Mouse (Mus musculus) erythroblast, embryonic 14.5 days (primary cell): Measurements from ENCODE around the gene Elavl2. TPM values are rescaled to one million over a fixed set of nuclear protein-coding genes. Genes with fewer than 3 reads are reported as not detected.
"Not testable (repeated sequence)": the region's sequence is repeated elsewhere in the genome, so short reads cannot be mapped to it uniquely, and the experiment has no call there.

Experiments
- H3K27me3 ChIP-seq: 2 replicates; pipeline ENCODE4 v1.6.1; 2012; ENCODE audit warnings: inconsistent platforms; ENCODE audit not compliant: control insufficient read depth
- H3K36me3 ChIP-seq: 2 replicates; pipeline ENCODE4 v1.6.1; 2012; ENCODE audit warnings: mild to moderate bottlenecking, inconsistent platforms; ENCODE audit not compliant: control insufficient read depth
- H3K4me1 ChIP-seq: 2 replicates; pipeline ENCODE4 v1.6.1; 2012; ENCODE audit warnings: inconsistent platforms; ENCODE audit not compliant: control insufficient read depth
- H3K4me3 ChIP-seq: replicated peaks from 2 replicates; pipeline ENCODE3; 2012; ENCODE audit warnings: moderate library complexity, mild to moderate bottlenecking, inconsistent platforms
- H3K9me3 ChIP-seq: 2 replicates; pipeline ENCODE4 v1.6.1; 2012; ENCODE audit warnings: low read length, inconsistent platforms, mixed read lengths; ENCODE audit not compliant: control insufficient read depth
- GATA1 ChIP-seq: IDR thresholded peaks from 2 replicates; pipeline ENCODE4 v1.6.1; 2012; ENCODE audit warnings: low read length, inconsistent platforms, mixed read lengths
- TAL1 ChIP-seq: IDR thresholded peaks from 3 replicates; pipeline ENCODE4 v1.6.1; 2012; ENCODE audit warnings: low read length, inconsistent platforms, mixed read lengths
- polyA plus RNA-seq: library from polyadenylated mRNA; stranded (reverse); fragments of >175 nt; gene quantifications from 2 replicates; pipeline ENCODE4 v1.2.3, GENCODE M21; 2012

The Elavl2 gene
- polyA plus RNA-seq, 1 experiment: not detected

- H3K9me3 ChIP-seq: peaks cover 3% of the 10 kb centered on the region; the same call in 1 of the 2 replicates
- TF ChIP-seq TAL1 (no peak), GATA1 (no peak)
- H3K36me3 ChIP-seq: no peaks in the 10 kb centered on the region
- no peaks in the 10 kb centered on the region for H3K4me1 ChIP-seq
- H3K27me3 ChIP-seq: no peaks in the 10 kb centered on the region
- no peak overlapping the region for H3K4me3 ChIP-seq
Observed at GRCm38 (mm10) chr4:91268390-91268789, 132.2 kb downstream of the Elavl2 start.

- Histone ChIP-seq H3K27me3 (no peaks in the 10 kb centered on the region), H3K9me3 (peaks cover 3% of the 10 kb centered on the region; the same call in 1 of the 2 replicates), H3K4me1 (no peaks in the 10 kb centered on the region), H3K36me3 (no peaks in the 10 kb centered on the region), H3K4me3 (no peak overlapping the region)
- TF ChIP-seq GATA1 (no peak), TAL1 (no peak)
Observed at GRCm38 (mm10) chr4:91263733-91264440, 136.7 kb downstream of the Elavl2 start.

DNA sequence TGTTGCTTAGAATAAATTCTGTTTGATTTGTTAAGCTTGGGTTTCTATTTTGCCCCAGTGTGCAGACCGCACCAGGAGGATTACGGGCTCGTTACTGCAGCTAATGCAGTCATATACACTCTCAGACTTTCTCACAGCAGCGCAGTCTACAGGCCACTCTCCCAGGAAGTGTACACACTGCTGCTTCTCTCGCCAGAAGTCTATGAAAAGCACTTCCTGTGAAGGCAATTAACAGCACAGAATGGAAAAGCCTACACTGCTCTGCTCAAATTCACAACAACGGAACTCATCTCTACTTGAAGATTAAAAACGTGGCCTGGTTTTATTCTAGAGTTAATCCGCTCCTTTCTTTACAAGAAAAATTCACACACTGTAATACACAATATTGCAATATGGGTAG is 137.7 kb downstream of the Elavl2 start:
- H3K4me1 ChIP-seq: no peaks in the 10 kb centered on the region
- TF ChIP-seq TAL1 (no peak), GATA1 (no peak)
- H3K27me3 ChIP-seq: no peaks in the 10 kb centered on the region
- no peaks in the 10 kb centered on the region for H3K36me3 ChIP-seq
- peaks cover 3% of the 10 kb centered on the region; the same call in 1 of the 2 replicates for H3K9me3 ChIP-seq
- no peak overlapping the region for H3K4me3 ChIP-seq

GRCm38 (mm10) chr4:91260622-91261021 is 140.0 kb downstream of the Elavl2 start:
- TF ChIP-seq GATA1: no peak
- no peak for TF ChIP-seq TAL1
- no peaks in the 10 kb centered on the region for H3K27me3 ChIP-seq
- H3K4me1 ChIP-seq: no peaks in the 10 kb centered on the region
- H3K9me3 ChIP-seq: peaks cover 3% of the 10 kb centered on the region; the same call in 1 of the 2 replicates
- no peak overlapping the region for H3K4me3 ChIP-seq
- H3K36me3 ChIP-seq: no peaks in the 10 kb centered on the region

- Histone ChIP-seq H3K4me3 (no peak overlapping the region), H3K36me3 (no peaks in the 10 kb centered on the region)
- TF ChIP-seq TAL1 (no peak), GATA1 (no peak)
Observed at GRCm38 (mm10) chr4:91248650-91249049, 151.9 kb downstream of the Elavl2 start.

GRCm38 (mm10) chr4:91245136-91245535 is 155.4 kb downstream of the Elavl2 start:
- not testable (repeated sequence) for H3K36me3 ChIP-seq, H3K9me3 ChIP-seq, H3K4me3 ChIP-seq, H3K4me1 ChIP-seq, H3K27me3 ChIP-seq

More at GRCm38 (mm10) chr4:91248650-91249049, 151.9 kb downstream of the Elavl2 start:
- Histone ChIP-seq H3K9me3 (peaks cover 6% of the 10 kb centered on the region; the same call in 1 of the 2 replicates), H3K4me1 (no peaks in the 10 kb centered on the region), H3K27me3 (no peaks in the 10 kb centered on the region)

GRCm38 (mm10) chr4:91244554-91244953 is 156.0 kb downstream of the Elavl2 start:
- no peaks in the 10 kb centered on the region for H3K36me3 ChIP-seq
- no peak overlapping the region for H3K4me3 ChIP-seq
- H3K9me3 ChIP-seq: peaks cover 6% of the 10 kb centered on the region; the same call in 1 of the 2 replicates
- no peaks in the 10 kb centered on the region for H3K4me1 ChIP-seq
- TF ChIP-seq TAL1: no peak
- TF ChIP-seq GATA1: no peak
- no peaks in the 10 kb centered on the region for H3K27me3 ChIP-seq

DNA sequence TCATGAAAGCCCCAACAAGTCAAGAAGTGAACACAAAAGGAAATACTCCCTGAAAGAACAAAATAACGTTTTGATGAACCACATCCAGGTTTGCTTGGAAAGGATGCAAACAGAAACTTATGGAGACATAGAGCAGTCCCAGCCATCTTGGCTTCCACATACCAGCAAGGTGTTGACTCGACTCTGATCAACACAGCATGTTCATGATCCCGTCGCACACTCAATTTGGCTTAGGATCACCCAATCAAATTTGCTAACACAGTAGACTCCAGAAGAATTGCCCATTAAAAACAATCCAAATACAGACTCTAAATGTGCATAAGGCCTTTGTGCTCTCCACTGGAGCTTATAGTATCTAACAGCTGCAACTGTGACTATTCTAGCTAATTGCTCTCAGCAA is 156.7 kb downstream of the Elavl2 start:
- Histone ChIP-seq H3K27me3 (no peaks in the 10 kb centered on the region), H3K36me3 (no peaks in the 10 kb centered on the region), H3K9me3 (peaks cover 8% of the 10 kb centered on the region; the same call in 1 of the 2 replicates), H3K4me3 (no peak overlapping the region), H3K4me1 (no peaks in the 10 kb centered on the region)
- no peak for TF ChIP-seq TAL1
- TF ChIP-seq GATA1: no peak

- H3K36me3 ChIP-seq: no peaks in the 10 kb centered on the region
- no peak overlapping the region for H3K4me3 ChIP-seq
- peaks cover 13% of the 10 kb centered on the region for H3K9me3 ChIP-seq
- H3K4me1 ChIP-seq: no peaks in the 10 kb centered on the region
- H3K27me3 ChIP-seq: no peaks in the 10 kb centered on the region
- no peak for TF ChIP-seq GATA1
- TF ChIP-seq TAL1: no peak
Observed at GRCm38 (mm10) chr4:91238739-91239485, 161.7 kb downstream of the Elavl2 start.
